Mouse (Mus musculus) E14TG2a.4 (cell line): Measurements from ENCODE around the gene Ywhaq.

Experiments
- CTCF ChIP-seq: conservative IDR thresholded peaks from 2 replicates; pipeline ENCODE4 v1.5.1; 2014; ENCODE audit warnings: low read length
- NANOG ChIP-seq: IDR thresholded peaks from 2 replicates; pipeline ENCODE4 v1.6.1; 2014; ENCODE audit warnings: borderline replicate concordance, low read length, mixed read lengths
- POU5F1 ChIP-seq: IDR thresholded peaks from 2 replicates; pipeline ENCODE4 v1.6.1; 2014; ENCODE audit warnings: low read length, borderline replicate concordance

GRCm38 (mm10) chr12:21402771-21403170 is 14.7 kb downstream of the Ywhaq start:
- TF ChIP-seq CTCF (no peak), POU5F1 (no peak), NANOG (no peak)
